Mouse (Mus musculus) lung, postnatal 0 days (tissue): ENCODE measurements around the gene Lcn3.

Experiments used
- CTCF ChIP-seq: IDR thresholded peaks from 2 replicates; pipeline ENCODE4 v1.5.1; 2016; ENCODE audit warnings: antibody characterized with exemption, mild to moderate bottlenecking
- EP300 ChIP-seq: IDR thresholded peaks from 2 replicates; pipeline ENCODE4 v1.6.1; 2016; ENCODE audit warnings: antibody characterized with exemption, mild to moderate bottlenecking, control low read depth

DNA sequence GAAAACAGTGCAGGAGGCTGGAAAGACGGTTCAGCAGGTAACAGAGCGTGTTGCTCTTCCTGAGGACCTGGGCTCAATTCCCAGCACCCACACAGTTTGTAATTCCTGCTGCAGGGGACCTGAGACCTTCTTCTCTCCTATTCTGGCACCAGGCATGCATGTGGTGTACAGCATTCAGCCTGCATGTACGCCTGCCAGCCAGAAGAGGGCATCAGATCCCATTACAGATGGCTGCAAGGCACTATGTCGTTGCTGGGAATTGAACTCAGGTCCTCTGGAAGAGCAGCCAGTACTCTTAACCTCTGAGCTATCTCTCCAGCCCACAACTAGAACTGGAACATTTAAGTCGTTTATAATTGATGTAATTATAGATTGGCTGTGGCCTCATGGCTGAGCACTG, 48.0 kb downstream of the Lcn3 start:
- TF ChIP-seq CTCF = no peak
- no peak for TF ChIP-seq EP300
